Mouse (Mus musculus) gastrocnemius, adult 18-20 months (tissue): ENCODE measurements around the gene Tmem121b. TPM values are rescaled to one million over a fixed set of nuclear protein-coding genes. Genes with fewer than 3 reads are reported as not detected.

Experiments used
- DNase-seq: peaks from one replicate; pipeline ENCODE4 v3.0.0; 2021; ENCODE audit warnings: low spot score
- total RNA-seq, 2 experiments: library from RNA; stranded (reverse); gene quantifications; 2 replicates each; pipeline ENCODE4 v1.2.3; 2021

The Tmem121b gene
- total RNA-seq, 2 experiments from 2014 or later: not detected

DNA sequence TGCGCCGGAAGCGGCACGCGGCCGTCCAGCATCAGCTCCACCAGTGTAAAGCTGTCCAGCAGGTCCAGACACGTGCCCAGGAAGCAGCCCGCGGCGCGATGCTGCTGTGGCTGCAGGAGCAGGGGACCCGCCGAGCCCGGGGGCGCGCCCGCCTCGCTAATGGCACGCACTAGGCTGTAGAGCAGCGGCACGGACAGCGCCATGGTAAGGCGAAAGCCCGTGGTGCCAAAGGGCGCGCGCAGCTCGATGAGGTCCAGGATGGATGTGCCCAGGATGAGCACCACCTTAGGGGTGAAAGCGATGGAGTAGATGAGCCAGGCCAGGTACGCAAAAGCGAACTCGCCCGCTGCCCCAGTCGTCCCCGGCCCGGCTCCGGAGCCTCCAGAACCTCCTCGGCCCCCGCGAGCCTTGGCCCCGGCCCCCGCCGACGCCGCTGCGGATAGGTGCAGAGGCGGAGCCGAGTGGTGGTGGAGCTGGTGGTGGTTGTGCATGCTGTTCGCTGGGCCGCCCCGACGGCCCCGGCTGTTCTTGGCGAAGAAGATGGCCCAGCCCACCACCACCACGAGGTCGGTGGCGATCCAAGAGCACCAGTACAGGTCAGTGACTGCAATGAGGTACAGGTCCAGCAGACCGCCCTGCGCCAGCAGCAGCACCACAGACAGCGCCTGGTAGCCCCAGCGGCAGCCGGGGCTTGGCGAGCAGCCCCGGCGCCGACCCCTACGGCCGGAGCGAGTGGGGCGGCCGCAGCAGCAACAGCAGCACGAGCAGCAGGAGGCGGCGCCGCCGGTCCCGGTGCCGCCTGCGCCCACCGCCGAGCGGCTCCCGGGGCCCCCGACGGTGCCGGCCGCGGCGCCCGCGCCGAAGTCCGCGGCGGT lies 871 bp downstream of the Tmem121b start:
- no peak for DNase-seq

DNA sequence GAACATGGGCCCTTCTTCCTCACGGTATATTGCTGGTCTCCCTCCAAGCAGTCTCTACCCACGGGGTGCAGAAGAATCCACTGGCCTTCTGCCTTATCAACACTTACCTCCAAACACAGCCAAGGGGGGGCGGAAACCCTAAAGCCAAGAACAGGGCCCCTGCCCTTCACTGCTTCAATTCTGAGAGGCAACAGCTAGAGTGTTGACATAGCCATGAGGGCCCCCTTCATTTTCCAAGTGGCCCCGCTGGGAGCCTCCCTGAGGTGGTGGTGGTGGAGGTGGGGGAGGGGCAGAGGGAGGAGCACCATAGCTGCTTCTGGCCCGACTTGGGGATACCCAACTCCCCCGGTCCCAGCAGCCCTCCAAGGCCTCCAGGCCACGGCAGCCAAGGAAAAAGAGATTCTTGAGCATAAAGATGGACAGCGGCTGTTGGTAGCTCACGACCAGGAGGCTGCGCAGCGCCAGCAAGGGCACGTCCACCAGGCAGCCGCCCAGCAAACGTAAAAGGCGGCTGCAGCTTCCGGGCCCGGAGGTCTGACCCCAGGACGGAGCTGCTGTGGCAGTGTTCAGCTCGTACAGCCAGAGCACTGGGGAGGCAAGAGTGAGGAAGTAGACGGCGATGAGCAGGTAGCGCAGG lies 1.6 kb downstream of the Tmem121b start:
- no peak for DNase-seq

DNA sequence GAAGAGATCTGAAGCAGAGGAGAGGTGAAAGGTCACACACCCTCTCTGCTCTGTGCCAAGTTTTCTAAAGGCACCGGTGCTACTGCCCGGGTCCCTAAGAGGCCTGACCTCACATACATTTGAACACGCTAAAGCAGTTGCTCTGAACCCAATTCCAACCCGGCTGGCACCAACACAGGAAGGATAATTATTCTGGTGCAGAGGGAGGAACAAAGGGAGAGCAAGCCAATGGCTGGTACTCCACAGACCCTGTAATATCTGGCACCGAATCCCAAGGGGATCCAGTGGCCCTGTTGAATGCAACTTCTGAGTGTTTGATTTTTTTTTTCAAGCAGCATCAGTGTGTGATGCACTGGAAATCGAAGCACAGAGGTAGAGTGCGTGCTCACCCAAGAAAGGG lies 2.5 kb downstream of the Tmem121b start:
- no peak for DNase-seq

DNA sequence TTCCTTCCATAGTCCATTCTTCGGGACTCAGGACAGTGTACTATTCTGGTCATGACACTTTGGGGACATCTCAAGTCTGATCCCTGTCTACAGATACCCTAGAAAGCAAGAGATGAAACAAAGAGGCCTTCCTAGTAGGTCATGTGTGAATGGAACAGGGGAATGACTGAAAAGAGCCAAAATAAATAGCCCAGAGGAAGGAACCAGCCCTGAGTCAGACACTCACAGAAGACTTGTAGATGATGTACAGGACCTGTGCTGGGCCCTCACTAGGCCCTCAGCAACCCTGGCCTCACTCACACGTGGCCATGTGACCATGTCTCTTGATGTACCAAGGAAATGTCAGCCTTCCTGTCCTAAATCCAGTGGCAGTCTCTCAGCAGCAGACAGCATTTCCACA lies 4.1 kb downstream of the Tmem121b start:
- no peak for DNase-seq

DNA sequence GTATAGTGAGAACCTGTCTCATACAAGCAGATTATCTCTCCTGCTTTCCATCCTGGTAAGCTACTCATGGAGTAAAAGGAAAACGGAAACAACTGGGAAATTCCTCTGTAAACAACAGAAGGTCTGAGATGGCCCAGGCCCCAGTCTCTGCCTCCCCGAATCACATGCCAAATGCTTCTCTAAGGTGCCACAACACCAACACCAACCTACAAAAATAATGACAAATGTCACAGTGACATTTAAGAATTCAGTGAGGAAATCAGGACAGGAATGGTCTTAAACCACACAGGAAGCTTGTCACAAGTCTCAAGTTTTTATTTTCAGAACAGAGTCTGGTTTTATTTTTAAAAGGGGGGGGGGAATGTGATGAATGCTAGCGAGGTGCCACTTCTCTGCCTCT lies 5.0 kb downstream of the Tmem121b start:
- DNase-seq: no peak

DNA sequence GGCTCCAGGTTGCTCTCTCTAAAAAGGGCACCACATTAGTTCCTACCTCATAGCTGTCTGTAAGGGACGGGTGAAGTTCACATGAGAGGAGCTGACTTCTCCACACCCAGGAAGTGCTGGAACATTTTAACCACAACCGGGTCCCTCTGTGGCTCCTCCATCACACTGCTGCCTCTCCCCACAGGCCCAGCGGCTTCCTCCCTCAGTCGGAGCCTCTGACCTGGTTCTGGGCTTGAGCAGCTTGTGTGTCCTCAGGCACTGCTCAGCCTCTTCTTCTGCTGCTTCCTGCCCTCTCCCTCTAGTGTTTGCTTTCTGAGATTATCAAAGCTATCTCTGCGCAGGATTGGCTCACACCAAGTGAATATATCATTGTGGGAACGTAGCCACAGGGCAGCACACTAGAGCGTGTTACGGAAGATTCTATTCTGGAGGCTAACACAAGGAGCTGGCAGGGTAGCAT lies 7.5 kb downstream of the Tmem121b start:
- no peak for DNase-seq

DNA sequence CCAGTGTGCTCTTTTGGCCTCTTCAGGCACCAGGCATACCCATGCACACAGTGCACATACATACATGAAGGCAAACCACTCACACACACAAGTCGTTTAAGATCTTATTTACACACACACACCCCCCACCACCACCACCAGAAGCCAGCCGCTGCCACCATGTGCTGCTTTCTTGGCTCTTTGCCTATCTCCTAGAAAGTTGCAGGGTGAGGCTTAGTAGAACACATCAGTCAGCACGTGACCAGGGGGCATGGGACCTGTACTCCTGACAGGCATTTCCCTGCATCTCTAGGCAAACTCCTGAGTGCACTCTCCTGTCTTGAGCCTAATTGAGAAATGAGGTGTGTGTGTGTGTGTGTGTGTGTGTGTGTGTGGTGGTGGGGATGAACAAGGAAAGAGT lies 8.6 kb downstream of the Tmem121b start:
- DNase-seq: no peak

DNA sequence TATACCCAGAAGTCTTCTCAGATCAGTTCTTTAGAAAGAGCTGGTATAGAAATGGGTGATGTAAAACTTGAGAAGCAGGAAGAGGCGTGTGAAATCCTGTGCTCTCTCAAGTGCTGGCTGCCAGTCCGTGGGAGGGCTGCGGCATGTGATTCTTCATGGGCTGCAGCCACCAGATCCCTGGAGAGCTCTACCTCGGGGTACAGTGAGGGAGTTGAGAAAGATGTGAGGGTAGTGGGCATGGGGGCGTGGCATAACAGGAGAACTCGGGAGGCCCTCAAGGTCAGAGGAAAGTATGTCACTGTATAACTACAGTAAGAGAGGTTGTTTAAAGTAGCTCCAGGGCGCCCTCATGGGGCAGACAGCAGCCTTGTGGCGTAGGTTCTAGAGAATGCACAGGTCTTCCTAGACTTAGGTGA lies 10.4 kb downstream of the Tmem121b start:
- DNase-seq: peak; percentile 41

DNA sequence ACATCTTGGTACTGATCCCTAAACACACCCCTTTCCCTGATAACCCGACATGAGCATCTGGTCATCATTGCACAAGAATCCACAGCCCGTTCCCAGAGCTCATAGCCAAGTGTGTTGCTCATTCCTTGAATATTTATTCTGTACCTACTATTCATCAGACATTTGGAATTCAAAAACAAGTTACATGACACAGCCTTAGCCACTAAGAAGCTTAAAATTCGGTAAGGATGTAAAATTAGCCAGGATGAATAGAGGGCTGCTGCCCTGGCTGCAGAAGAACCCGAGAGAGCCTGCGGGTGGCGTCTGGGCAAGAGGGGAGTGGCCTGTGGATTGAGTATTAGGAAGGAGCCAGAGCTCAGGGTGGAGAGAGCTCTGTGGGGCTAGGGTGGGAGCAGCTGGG lies 10.9 kb downstream of the Tmem121b start:
- peak; percentile 36 for DNase-seq

DNA sequence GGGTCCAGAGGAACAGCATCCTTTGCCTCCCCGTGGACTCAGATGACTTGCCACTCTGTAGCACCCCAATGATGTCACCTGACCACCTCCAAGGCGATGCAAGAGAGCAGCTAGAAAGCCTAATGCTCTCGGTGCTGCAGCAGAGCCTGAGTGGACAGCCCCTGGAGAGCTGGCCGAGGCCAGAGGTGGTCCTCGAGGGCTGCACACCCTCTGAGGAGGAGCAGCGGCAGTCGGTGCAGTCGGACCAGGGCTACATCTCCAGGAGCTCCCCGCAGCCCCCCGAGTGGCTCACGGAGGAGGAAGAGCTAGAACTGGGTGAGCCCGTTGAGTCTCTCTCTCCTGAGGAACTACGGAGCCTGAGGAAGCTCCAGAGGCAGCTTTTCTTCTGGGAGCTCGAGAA lies 11.6 kb downstream of the Tmem121b start:
- DNase-seq: no peak

DNA sequence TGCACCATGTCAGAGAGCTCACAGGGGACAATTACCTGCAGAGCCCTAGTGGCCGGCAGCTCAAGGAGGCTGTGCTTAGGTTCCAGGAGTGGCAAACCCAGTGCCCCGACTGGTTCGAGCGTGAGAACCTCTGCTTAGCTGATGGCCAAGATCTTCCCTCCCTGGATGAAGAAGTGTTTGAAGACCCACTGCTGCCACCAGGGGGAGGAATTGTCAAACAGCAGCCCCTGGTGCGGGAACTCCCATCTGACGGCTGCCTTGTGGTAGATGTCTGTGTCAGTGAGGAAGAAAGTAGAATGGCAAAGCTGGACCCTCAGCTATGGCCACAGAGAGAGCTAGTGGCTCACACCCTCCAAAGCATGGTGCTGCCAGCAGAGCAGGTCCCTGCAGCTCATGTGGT lies 12.1 kb downstream of the Tmem121b start:
- no peak for DNase-seq

DNA sequence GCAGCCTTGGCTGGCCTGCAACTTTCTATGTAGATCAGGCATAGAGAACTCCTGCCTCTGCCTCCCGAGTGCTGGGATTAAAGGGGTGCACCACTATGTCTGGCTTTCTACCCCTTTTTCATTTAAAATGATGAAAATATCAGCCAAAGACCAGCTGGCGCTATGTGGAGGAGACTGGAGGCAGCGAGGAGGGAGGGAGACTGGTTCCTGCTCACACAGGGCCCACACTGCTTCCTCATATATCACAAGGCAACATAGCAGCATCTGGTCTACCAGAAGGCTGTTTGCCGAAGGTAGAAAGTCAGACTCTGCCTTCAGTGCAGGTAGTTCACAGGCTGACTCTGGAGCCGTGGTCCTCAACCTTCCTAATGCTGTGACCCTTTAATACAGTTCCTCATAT lies 13.2 kb downstream of the Tmem121b start:
- no peak for DNase-seq

DNA sequence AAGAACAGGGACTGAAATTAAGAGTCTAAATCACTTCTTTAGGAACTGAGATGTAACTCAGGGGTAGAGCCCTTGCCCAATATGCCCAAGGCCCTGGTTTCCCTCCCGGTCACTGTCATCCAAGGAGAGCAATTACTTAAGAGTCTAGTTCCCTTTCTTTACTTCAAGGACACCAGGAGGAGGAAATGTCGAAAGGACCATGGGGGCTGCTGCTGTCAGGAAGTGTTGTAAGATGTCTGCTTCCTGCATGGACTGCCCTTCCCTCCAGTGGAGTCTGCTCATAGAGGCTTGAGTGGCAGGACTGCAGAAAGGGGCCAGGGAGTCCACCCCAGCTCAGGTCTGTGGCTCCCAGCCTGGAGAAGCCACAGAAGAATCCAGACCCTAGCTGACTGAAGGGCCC lies 14.3 kb downstream of the Tmem121b start:
- DNase-seq: no peak

DNA sequence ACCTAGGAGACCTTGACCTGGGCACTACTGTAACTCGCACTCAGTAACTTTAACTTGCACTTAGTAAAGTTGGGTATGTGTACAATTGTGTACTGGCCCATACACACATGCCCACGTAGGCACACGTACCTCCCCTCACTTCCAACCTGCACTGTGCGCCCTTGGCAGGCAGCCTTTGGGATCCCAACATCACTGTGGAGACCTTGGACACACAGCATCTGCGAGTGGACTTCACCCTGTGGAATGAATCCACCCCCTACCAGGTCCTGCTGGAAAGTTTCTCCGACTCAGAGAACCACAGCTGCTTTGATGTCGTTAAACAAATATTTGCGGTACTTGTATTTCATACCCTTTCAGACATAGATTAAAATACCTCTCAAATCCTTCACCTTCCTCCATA lies 18.3 kb downstream of the Tmem121b start:
- no peak for DNase-seq

DNA sequence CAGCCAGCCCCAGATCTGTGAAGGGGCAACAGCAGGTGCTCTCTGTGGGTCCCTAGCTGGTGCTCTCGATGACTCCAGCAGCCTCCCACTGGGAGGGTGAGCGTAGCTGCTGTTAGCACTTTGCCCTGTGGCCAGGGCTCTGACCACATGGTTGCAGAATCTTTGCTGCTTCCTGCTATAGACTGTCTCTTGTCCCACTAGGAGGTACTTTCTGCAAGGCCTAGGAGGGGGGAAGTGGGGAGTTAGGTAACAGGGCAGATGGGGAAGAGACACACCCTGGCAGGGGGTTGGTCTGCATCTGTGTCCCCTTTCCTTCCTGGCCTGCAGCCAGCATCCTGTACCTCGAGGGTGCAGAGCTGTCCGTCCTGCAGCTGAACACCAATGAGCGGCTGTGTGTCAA lies 20.2 kb downstream of the Tmem121b start:
- DNase-seq: no peak

DNA sequence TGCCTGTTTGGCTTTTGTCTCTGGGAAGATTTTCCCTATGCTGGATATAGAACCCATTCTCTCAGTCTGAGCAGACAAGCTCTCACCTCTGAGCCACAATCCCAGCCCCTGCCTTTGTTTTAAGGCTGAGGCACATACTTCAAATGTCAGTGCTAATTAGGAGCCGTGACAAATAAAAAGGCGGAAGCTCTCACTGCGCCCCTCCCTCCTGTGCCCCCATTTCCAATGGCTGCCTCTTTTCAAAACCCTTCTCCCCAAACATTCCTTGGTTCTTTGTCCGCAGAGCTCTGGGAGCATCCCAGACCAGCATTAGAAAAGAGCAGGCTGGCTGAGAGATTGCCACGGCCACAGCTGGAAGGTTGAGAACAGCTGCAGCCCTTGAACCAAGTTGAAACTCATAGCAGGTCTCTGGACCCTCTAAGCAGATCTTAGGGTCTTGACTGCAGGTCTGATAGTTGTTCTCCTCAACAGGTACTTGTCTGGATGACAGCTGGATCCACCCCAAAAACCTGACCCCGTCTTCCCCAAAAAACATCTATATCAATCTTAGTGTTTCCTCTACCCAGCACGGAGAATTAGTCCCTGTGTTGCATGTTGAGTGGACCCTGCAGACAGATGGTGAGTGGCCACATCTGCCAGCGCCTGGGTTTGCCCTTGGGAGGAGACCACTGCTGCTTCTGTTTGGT lies 21.0 kb downstream of the Tmem121b start:
- no peak for DNase-seq

DNA sequence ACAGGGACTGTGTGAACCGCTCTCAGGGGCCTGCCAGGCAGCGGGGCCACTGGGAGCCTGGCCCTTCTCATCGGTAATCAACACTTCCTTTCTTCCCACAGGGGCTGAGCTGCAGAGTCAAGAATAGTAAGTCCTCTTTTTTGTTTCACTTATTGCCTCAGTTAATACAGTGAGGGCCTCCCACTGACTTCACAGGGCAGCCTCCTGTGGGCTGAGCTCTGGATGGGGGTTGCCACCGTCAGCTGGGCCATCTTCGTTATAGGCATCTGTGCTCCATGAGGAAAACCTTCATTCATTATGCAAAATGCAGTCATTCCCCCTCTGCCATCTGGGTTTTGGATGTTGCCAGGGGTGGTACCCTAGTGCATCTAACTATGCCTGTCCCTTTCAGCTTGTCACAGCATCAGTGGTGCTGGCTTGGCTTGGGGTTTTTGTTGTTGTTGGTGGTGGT lies 21.6 kb downstream of the Tmem121b start:
- no peak for DNase-seq

DNA sequence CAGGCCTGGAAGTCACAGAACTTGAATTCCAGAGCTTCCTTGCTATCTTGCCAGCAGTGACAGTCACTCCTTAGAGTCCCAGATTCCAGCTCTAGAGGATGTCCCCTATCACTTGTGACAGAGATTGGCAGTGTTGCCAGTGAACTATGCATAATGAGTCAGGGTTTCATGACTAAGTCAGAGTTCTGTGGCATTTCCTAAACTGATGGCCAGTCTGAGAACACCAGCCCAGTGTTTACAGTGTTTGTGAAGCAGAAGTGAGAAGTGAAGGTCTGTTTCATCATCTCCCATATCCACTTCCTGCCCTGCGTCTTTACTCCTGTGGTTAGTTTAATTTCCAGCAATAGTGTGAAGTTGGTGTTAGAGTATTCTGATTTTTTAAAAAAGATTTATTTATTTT lies 22.9 kb downstream of the Tmem121b start:
- DNase-seq: no peak

DNA sequence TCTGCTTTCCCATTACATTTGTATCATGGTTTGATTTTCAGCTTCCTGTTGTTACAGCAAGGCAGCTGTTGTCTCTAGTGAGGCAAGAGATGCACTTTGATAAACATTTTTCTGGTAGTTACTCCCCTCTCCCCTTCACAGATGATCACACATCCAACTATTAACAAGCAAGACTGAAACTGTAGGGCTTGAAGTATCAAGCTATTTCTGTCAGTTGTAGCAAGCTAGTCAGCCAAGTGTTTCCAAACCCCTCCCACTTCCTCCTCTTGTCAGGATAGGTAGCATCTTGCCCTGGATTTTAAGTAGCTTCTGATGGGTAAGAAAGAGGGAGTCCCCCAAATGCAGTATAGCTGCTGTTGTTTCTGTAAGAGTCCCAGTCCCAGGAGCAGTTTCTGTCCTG lies 23.8 kb downstream of the Tmem121b start:
- DNase-seq: no peak

DNA sequence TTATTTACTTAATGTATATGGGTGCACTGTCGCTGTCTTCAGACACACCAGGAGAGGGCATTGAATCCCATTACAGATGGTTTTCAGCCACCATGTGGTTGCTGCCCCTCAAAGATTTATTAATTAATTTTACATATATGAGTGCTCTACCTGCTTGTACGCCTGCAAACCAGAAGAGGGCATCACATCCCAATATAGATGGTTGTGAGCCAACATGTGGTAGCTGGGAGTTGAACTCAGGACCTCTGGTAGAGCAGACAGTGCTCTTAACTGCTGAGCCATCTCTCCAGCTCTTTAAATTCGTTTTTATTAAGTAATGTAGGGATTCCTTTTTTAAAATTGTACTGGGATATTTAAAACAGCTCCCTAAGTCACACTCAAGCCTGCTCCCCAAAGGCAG lies 24.3 kb downstream of the Tmem121b start:
- DNase-seq: no peak

DNA sequence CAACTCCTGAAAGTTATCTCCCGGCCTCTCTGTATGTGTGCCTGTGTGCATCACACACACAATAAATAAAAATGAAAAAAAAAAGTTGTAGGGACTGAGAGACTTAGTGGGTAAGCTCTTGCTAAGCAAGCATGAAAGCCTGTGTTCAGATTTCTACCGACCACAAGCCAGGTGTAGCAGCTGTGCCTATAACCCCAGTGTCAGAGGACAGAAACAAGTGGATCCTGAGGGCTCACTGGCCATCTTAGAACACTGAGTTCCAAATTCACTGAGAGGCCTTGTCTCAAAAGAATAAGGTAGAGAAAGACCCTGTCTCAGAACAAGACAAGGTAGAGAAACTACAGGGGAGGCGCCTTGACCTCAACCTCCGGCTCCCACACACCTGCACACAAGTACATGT lies 25.3 kb downstream of the Tmem121b start:
- no peak for DNase-seq

DNA sequence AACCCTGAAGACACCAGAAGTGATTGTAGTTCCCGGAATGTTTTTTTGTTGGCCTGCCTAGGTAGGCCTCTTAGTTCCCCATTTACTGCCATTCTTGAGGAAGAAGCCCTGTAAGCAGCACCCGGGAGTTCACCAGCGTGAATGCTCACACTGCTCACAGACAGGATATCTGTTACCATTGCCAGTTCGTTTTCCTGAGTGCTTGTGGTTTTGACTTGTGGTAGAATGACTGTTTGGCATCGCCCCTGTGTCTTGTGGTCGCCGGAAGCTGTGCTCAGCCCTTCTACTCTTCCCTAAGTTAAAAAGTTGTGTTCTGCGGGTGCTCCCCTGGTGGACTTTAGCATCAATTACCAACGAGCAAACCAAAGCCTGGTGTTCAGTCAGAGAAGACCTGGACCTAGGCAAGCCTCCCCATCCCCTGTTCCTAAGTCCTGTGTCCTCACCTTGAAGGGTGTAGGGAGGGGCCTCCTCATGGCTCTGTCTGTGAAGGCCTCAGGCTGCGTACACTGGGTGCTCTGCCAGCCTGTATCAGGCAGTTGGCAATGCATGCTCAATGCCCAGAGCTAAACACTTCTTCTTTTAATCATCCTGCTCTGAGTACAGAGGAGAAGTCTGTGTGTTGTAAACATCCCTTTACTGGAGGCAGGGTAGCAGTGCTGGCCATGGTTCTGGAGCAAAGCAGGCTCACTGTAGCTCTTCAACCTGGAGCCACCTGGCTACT lies 26.8 kb downstream of the Tmem121b start:
- DNase-seq: no peak
